Mouse (Mus musculus): ENCODE measurements around the gene Cyb561d2.

- TF ChIP-seq GATA1 (IDR thresholded peaks at IDR 0.05; ENCODE audit: low read length) (no peak), TAL1 (IDR thresholded peaks at IDR 0.05; ENCODE audit: low read length) (no peak)
These were observed 38.7 kb upstream of the Cyb561d2 start, which contains the start of gene Hyal3 for GRCm38 (mm10) chr9:107580501-107581317.

Measured in erythroblast, embryonic 14.5 days (primary cell).